Mouse (Mus musculus) bone marrow, adult 2 months (tissue): ENCODE measurements around the gene Dock6.

ENCODE experiments used
- CTCF ChIP-seq: fragments of 200-500 bp; IDR thresholded peaks from 2 replicates; pipeline ENCODE4 v1.5.1; 2011; ENCODE audit warnings: low read length, control low read depth; ENCODE audit not compliant: control insufficient read depth, insufficient read depth
- POLR2A ChIP-seq: fragments of 200-500 bp; IDR thresholded peaks from 2 replicates; pipeline ENCODE4 v1.6.1; 2011; ENCODE audit warnings: low read depth, mild to moderate bottlenecking, control low read depth, low read length, borderline replicate concordance; ENCODE audit not compliant: control insufficient read depth

- no peak for TF ChIP-seq CTCF
- TF ChIP-seq POLR2A, result no peak
These were observed 56.2 kb downstream of the Dock6 start for GRCm38 (mm10) chr9:21796259-21796658.
